8 mouse cellular contexts compared by ENCODE assay signal in genomic region chr16:13189430-13190107, GRCm38 (mm10).
DNase-seq lines count a peak whose midpoint lies in the region; ATAC-seq and TF ChIP-seq lines count a peak whose summit lies in the region.

No protein-coding gene starts in this region.

- peak; percentile 38 for DNase-seq in adrenal gland, postnatal 14 days
- DNase-seq in adrenal gland, postnatal 4 days (ENCODE audit: low spot score in 2 of 2): no peak
- DNase-seq in gastrocnemius, adult 2 months: peak; percentile 74
- peak; percentile 72 for DNase-seq in lung, postnatal 0 days (ENCODE audit: low spot score)
- no peak for DNase-seq in cerebellum, adult 9-11 months
- DNase-seq in ovary, postnatal 36 days (ENCODE audit: low spot score): no peak
- DNase-seq in layer of hippocampus, adult 8-10 months (ENCODE audit: low spot score in 2 of 2): no peak

- peaks cover 25% of the 10 kb centered on the region for H3K4me1 ChIP-seq in intestine, embryonic 16.5 days (ENCODE audit: control insufficient read depth, insufficient read depth, low read length)
- peaks cover 10% of the 10 kb centered on the region; the same call in 1 of the 2 replicates for H3K4me1 ChIP-seq in lung, postnatal 0 days (ENCODE audit: insufficient read depth, low read depth, low read length)

- TF ChIP-seq CTCF in gastrocnemius, adult 2 months (IDR thresholded peaks at IDR 0.05): no peak
- no peak for TF ChIP-seq CTCF in lung, postnatal 0 days (IDR thresholded peaks at IDR 0.05)

- TF ChIP-seq EP300 in lung, postnatal 0 days (IDR thresholded peaks at IDR 0.05): peak; percentile 60

- H3K9ac ChIP-seq in intestine, embryonic 16.5 days (ENCODE audit: low read depth, low read length): peak overlapping the region; percentile 53; the same call in 1 of the 2 replicates
- H3K9ac ChIP-seq in lung, postnatal 0 days (replicated peaks; ENCODE audit: low read depth): no peak overlapping the region

- intact Hi-C loops in gastrocnemius, adult 2 months (cut with DNase I): no loop called here

- peak; percentile 45 for ATAC-seq in intestine, embryonic 16.5 days
- peak; percentile 77 for ATAC-seq in lung, postnatal 0 days

- peak overlapping the region; percentile 57 for H3K4me3 ChIP-seq in gastrocnemius, adult 2 months
- H3K4me3 ChIP-seq in intestine, embryonic 16.5 days (ENCODE audit: low read length): no peak overlapping the region
- no peak overlapping the region for H3K4me3 ChIP-seq in lung, postnatal 0 days (ENCODE audit: low read depth, low read length)

- H3K4me2 ChIP-seq in intestine, embryonic 16.5 days (ENCODE audit: low read depth, low read length): peak overlapping the region; percentile 10; the same call in 1 of the 2 replicates
- H3K4me2 ChIP-seq in lung, postnatal 0 days (replicated peaks; ENCODE audit: low read depth, low read length): peak overlapping the region; percentile 27

- H3K36me3 ChIP-seq in intestine, embryonic 16.5 days (ENCODE audit: control insufficient read depth, insufficient read depth, low read length): no peaks in the 10 kb centered on the region
- no peaks in the 10 kb centered on the region for H3K36me3 ChIP-seq in lung, postnatal 0 days (ENCODE audit: insufficient read depth, low read length)

- peaks cover 4% of the 10 kb centered on the region; the same call in 1 of the 2 replicates for H3K9me3 ChIP-seq in intestine, embryonic 16.5 days (ENCODE audit: control insufficient read depth, low read length)
- H3K9me3 ChIP-seq in lung, postnatal 0 days (ENCODE audit: low read length): no peaks in the 10 kb centered on the region

- H3K27me3 ChIP-seq in intestine, embryonic 16.5 days (replicated peaks; ENCODE audit: control insufficient read depth, insufficient read depth, low read length): no peaks in the 10 kb centered on the region
- no peaks in the 10 kb centered on the region for H3K27me3 ChIP-seq in lung, postnatal 0 days (replicated peaks; ENCODE audit: insufficient read depth, low read length)

- 14% methylated on average over 12 of the region's 12 CpGs for WGBS in intestine, embryonic 16.5 days
- WGBS in lung, postnatal 0 days: 12% methylated on average over 12 of the region's 12 CpGs

- H3K27ac ChIP-seq in gastrocnemius, adult 2 months: peak overlapping the region; percentile 94
- peak overlapping the region; percentile 59 for H3K27ac ChIP-seq in intestine, embryonic 16.5 days (ENCODE audit: low read length)
- peak overlapping the region; percentile 62 for H3K27ac ChIP-seq in lung, postnatal 0 days (ENCODE audit: low read length)

Comparison
In these comparisons a context has a peak if more than half of its experiments do, and no peak if none do; other contexts are left out.
1. DNase-seq: peak in adrenal gland, postnatal 14 days (single experiment), gastrocnemius, adult 2 months (single experiment) and lung, postnatal 0 days (single experiment); none in adrenal gland, postnatal 4 days (0 of 2), cerebellum, adult 9-11 months (single experiment), ovary, postnatal 36 days (single experiment) and layer of hippocampus, adult 8-10 months (0 of 2).
2. Peak in every context shown above with its lines, with median percentiles within 50 percentile points of each other: H3K27ac ChIP-seq.